Mouse (Mus musculus) testis, adult 2 months (tissue): ENCODE measurements around the gene Diablo. TPM values are rescaled to one million over a fixed set of nuclear protein-coding genes. Genes with fewer than 3 reads are reported as not detected.

Experiments
- H3K27ac ChIP-seq: fragments of 200-500 bp; 2 replicates; pipeline ENCODE4 v1.5.1; 2012; ENCODE audit warnings: low read depth, low read length; ENCODE audit not compliant: control insufficient read depth, insufficient read depth
- H3K27me3 ChIP-seq: fragments of 200-500 bp; 2 replicates; pipeline ENCODE4 v1.6.1; 2012; ENCODE audit warnings: mild to moderate bottlenecking, low read length, moderate library complexity; ENCODE audit not compliant: control insufficient read depth, insufficient read depth
- H3K36me3 ChIP-seq: fragments of 200-500 bp; 2 replicates; pipeline ENCODE4 v1.6.1; 2012; ENCODE audit warnings: mild to moderate bottlenecking, low read length; ENCODE audit not compliant: control insufficient read depth, insufficient read depth
- H3K4me1 ChIP-seq: fragments of 200-500 bp; 2 replicates; pipeline ENCODE4 v1.6.1; 2012; ENCODE audit warnings: low read length; ENCODE audit not compliant: control insufficient read depth, insufficient read depth
- H3K4me3 ChIP-seq: fragments of 200-500 bp; 2 replicates; pipeline ENCODE4 v1.5.1; 2012; ENCODE audit warnings: low read depth, mild to moderate bottlenecking, low read length, moderate library complexity, mixed read lengths; ENCODE audit not compliant: control insufficient read depth
- CTCF ChIP-seq: fragments of 200-500 bp; IDR thresholded peaks from 2 replicates; pipeline ENCODE4 v1.5.1; 2012; ENCODE audit warnings: low read depth, mild to moderate bottlenecking, inconsistent platforms, low read length, moderate library complexity; ENCODE audit not compliant: control insufficient read depth, insufficient read depth, insufficient replicate concordance
- POLR2A ChIP-seq: fragments of 200-500 bp; IDR thresholded peaks from 2 replicates; pipeline ENCODE4 v1.6.1; 2012; ENCODE audit warnings: low read depth, mild to moderate bottlenecking, inconsistent platforms, low read length, moderate library complexity; ENCODE audit not compliant: control insufficient read depth
- polyA plus RNA-seq: library from polyadenylated mRNA; depleted of rRNA; stranded (reverse); fragments of >200 nt; gene quantifications from 2 replicates; pipeline ENCODE4 v1.2.3, GENCODE M21; 2012; rRNA removed

Diablo gene
- 325 and 367 TPM in 2 replicates for polyA plus RNA-seq

DNA sequence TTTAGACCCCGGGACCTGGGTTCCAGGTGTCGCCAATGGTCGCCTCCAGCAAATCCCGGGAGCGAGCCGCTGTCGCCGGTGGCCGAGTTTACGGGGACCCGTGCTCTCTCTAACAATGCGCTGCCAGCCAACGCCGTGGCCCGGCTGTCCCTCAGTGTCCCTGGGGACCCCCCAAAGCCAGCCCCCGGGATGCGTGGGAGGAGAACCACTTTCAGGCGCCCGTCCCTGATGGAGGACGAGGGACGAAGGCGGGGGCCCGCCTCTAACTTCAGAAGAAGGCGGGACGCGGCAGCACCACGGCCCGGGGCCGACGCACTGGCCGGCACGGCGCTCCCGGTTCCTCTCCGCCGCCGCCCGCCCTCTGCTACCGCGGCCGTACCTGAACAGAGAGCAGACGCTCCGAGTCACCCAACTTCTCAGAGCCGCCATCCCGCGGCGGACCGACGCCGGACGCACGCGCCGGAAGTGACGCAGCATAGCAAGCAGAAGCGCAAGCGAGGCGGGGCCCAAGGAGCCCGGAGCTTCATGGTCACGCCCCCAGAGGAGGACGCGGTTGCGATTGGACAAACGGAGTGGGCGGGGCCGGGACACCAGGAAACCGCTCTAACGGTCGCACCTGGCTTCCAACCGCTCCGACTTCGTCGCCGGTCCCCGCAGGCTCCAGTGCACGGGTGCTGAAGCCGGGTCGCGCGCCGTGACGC lies at the start of gene Diablo:
Gene Diablo, minus strand, starts transcription at position 485 of the 701 bp plus-strand sequence.
- Histone ChIP-seq H3K4me1 (peaks cover 7% of the 10 kb centered on the region), H3K36me3 (peaks cover 3% of the 10 kb centered on the region), H3K27me3 (no peaks in the 10 kb centered on the region), H3K4me3 (peak within 1 kb of the TSS; percentile 96), H3K27ac (peak within 1 kb of the TSS; percentile 97)
- TF ChIP-seq CTCF (no peak), POLR2A (peak; percentile 98)

DNA sequence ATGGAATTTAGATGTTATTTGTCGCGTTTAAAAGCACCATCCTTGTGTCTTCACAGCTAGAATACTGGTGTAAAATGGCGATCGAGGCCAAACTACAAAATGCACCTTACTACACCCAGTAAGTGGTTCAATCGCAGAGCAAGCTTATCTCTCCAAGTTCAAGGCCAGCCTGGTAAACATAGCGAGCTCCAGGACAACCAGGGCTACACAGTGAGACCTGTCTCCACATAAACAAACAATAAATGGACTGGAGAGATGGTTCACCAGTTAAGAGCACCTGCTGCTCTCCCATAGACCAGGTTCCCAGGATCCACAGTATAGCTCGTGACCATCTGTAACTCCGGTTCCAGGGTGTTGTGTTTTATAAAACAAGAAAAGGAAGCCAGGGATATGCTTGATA lies 49.4 kb upstream of the Diablo start:
- Histone ChIP-seq H3K4me1 (peaks cover 2% of the 10 kb centered on the region), H3K4me3 (peak overlapping the region; percentile 95), H3K36me3 (no peaks in the 10 kb centered on the region), H3K27me3 (no peaks in the 10 kb centered on the region), H3K27ac (0 out of 2 replicates have a peak overlapping the region, but pooled peaks have one; percentile 16)
- TF ChIP-seq CTCF (no peak), POLR2A (no peak)

DNA sequence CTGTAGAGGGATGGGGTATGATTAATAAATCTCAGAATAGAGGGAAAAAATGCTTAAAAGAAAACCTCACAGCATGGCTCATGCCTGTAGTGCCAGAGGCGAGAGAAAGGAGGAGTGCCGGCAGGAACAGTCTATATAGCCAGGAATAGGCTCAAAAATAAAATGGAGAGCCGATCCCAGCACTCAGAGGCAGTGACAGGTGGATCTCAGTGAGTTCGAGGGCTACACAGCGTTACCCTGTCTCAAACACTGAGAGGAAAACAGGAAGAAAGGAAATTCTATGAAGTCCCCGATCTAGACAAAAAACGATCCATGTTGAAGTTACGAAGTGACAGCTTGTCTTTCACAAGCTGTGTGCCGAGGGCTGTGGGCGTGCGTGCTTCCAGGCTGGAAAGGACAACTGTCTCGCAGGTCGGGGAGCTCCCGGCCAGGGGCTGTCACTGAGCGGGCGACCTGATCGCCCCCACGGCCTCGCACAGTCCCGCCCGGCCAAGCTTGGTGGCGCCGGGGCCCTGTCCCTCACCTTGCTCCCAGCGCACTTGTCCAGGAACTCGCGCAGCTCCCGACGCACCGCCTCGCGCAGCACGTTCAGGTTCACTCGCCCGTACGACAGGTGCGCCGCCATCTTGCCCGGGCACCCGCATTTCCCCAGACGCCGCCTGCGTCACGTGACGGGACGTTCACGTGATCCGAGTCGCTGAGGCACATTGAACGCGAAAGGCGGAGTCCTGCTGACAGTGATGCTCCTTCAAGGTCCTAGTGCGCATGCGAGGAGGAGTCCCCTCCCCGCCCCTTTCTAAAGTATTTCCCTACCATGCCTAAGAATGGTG lies 48.6 kb upstream of the Diablo start, which contains the start of gene Vps33a:
Gene Vps33a, minus strand, starts transcription at position 682 of the 830 bp plus-strand sequence.
- H3K27me3 ChIP-seq: no peaks in the 10 kb centered on the region
- TF ChIP-seq CTCF: no peak
- peak; percentile 93 for TF ChIP-seq POLR2A
- H3K4me3 ChIP-seq: peak within 1 kb of the TSS; percentile 95
- H3K36me3 ChIP-seq: no peaks in the 10 kb centered on the region
- H3K27ac ChIP-seq: peak within 1 kb of the TSS; percentile 81
- peaks cover 2% of the 10 kb centered on the region for H3K4me1 ChIP-seq

DNA sequence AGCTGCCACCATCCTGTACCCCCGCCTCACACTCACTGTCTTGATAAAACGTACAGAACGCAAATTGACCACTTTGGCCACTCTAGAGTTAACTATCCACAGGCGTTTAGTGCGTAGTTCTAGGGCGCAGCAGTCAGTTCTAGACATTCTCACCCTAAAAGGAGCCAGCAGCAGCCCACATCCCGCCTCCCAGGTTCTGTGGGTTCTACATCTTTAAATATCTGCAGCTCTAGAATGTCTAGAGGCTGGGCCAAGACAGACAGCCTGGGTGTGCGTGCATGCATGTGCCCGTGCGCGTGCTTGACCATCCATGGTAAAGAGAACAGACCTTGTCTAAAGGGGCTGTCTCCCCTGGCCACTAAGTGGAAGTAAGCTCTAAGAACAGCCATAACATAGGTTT lies 37.2 kb upstream of the Diablo start:
- Histone ChIP-seq H3K36me3 (peaks cover 2% of the 10 kb centered on the region), H3K4me3 (no peak overlapping the region), H3K27ac (no peak overlapping the region), H3K4me1 (no peaks in the 10 kb centered on the region), H3K27me3 (no peaks in the 10 kb centered on the region)
- TF ChIP-seq CTCF (no peak), POLR2A (no peak)

DNA sequence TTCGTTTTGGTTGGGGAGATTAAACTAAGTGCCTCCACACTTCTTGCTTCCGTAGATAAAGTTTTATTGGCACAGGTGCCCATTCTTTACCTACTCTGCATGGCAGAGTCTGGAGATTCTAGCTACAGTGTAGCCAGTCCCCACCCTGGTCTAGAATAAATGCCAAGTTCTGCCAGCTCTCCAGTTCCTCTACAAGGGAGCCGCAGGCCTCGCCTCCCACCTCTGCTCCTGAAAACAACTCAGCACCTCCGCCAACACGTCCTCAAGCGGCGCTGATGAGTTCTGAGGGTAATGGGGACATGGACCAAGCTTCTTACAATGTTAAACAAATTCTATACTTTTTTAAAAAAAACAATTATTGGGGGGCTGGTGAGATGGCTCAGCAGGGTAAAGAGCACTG lies 35.6 kb upstream of the Diablo start:
- H3K4me3 ChIP-seq: no peak overlapping the region
- TF ChIP-seq POLR2A (no peak), CTCF (no peak)
- H3K36me3 ChIP-seq: peaks cover 2% of the 10 kb centered on the region
- H3K27me3 ChIP-seq: no peaks in the 10 kb centered on the region
- H3K4me1 ChIP-seq: no peaks in the 10 kb centered on the region
- H3K27ac ChIP-seq: no peak overlapping the region

DNA sequence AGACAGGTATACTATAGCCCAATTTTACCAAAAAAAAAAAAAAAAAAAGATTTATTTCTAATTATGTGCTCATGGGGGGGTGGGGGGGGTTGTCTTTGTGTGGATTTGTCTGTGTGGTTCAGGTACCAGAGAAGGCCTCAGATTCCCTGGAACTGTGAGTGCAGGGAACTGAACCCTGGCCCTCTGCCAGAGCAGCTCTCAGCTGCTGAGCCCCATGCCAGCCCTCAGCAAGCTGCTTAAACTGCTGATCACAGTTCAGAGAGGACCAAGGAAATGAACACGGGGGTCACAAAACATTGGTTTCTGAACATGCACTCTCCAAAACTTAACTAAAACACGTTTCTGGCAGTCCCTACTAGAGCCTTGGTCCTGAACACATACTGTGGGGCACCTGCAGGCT lies 32.5 kb upstream of the Diablo start:
- no peak for TF ChIP-seq CTCF
- no peak for TF ChIP-seq POLR2A
- Histone ChIP-seq H3K4me3 (no peak overlapping the region), H3K4me1 (no peaks in the 10 kb centered on the region), H3K27me3 (no peaks in the 10 kb centered on the region), H3K27ac (no peak overlapping the region), H3K36me3 (no peaks in the 10 kb centered on the region; the same call in 1 of the 2 replicates)

DNA sequence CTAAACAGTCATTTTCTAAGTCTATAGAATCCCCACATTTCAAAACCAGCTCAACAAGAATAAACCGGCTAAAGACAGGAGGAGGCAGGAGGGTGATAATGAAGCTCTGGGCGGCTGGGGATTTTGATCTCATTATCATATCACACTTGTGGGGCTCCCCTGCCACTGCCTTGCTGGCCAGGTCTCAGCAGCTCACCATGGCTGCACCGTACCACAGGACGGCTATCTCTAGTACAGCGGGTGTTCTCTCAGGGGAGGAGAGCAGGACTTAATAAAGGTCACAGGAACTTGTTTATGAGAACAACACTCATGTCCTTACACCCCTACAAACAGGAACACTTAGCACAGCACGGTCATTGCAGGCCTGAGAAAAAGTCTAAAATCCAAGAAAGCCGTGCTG lies 31.7 kb upstream of the Diablo start:
- TF ChIP-seq POLR2A: no peak
- no peak for TF ChIP-seq CTCF
- Histone ChIP-seq H3K4me3 (no peak overlapping the region), H3K4me1 (no peaks in the 10 kb centered on the region), H3K27me3 (no peaks in the 10 kb centered on the region), H3K36me3 (no peaks in the 10 kb centered on the region; the same call in 1 of the 2 replicates), H3K27ac (no peak overlapping the region)
